Mouse (Mus musculus) C2C12 (cell line): ENCODE measurements at regions not wholly inside any gene's neighbourhood (a gene's known extent, or its start where the extent isn't known, plus 50 kb on each side); places are given as distances from the start of the nearest gene placed in this dataset.
"Not testable (repeated sequence)": the region's sequence is repeated elsewhere in the genome, so short reads cannot be mapped to it uniquely, and the experiment has no call there.

Source experiments
- CEBPB ChIP-seq: IDR thresholded peaks from one replicate; pipeline ENCODE4 v1.6.1; 2011; ENCODE audit warnings: low read depth, mild to moderate bottlenecking, control low read depth, moderate library complexity
- CTCF ChIP-seq: IDR thresholded peaks from one replicate; pipeline ENCODE4 v1.5.1; 2011; ENCODE audit not compliant: control insufficient read depth, insufficient read depth, insufficient read length
- MAX ChIP-seq: IDR thresholded peaks from one replicate; pipeline ENCODE4 v1.6.1; 2011; ENCODE audit warnings: mild to moderate bottlenecking, control low read depth
- MYOG ChIP-seq: IDR thresholded peaks from one replicate; pipeline ENCODE4 v1.6.1; 2011; ENCODE audit not compliant: control insufficient read depth, insufficient read length; ENCODE audit errors: extremely low read depth

DNA sequence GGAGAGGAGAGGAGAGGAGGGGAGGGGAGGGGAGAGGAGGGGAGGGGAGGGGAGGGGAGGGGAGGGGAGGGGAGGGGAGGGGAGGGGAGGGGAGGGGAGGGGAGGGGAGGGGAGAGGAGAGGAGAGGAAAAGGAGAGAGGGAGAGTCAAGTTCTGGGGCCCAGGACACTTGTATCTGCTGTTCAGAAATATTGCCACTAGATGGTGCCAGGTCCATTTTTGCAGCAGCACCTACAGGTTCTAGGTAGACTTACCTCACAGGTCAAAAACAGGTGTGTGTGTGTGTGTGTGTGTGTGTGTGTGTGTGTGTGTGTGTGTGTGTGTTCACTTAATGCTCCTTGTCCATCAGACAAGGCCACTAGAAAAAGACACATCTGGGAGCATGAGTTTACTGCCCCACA lies 172.5 kb upstream of the Irx4 start:
- not testable (repeated sequence) for TF ChIP-seq CTCF, MAX, MYOG, CEBPB
